Mouse (Mus musculus) central nervous system, embryonic 11.5 days (tissue): ENCODE measurements around the gene Agk. TPM values are rescaled to one million over a fixed set of nuclear protein-coding genes. Genes with fewer than 3 reads are reported as not detected.

Source experiments
- polyA plus RNA-seq: library from polyadenylated mRNA; depleted of rRNA; stranded (reverse); fragments of >200 nt; gene quantifications from 2 replicates; pipeline ENCODE4 v1.2.3, GENCODE M21; 2012; rRNA removed

Gene Agk
- 23.9 and 25.1 TPM in 2 replicates for polyA plus RNA-seq

DNA sequence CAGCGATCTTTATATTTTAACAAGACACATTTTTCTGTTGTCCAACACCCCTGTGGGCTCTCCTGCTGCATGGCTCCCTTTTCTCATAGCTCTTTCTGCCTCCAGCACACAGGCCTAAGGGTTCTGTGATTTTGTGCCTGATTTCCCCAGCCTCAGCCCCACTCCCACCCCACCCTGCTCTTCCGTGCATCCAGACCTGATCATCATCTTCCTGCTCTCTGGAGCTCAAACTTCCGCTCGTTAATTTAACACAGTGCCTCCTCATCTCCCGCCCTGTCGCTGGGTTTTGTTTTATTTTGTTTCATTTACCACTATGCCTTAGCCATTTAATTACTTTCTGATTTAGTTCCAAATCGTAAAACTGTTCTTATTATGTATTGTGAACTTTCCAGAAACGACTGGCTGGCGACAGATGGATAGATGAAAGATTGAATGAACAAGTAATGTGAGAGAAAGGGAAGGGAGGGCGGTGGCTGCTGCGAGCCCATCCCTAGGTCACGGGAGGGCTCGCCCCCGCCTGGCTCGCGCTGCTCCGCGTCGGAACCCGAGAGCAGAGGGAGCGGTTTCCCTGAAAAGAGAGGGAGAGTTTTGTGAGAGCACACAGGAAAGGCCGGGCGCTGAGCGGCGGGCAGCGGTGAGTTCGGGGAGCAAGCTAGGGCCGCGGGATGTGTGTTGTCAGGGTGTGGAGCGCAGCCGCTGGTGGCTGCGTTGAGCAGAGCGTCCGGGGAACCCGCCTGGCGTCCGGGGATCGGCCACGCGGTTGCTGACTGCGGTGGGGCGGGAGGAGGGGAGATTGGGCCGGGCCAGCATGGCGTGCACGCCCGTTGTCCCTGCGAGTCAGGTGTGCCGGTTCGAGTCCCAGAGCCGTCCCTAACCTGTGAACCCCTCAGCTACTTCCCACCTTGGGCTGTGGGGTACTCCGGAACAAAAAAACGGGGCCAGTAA, at the start of gene Agk:
TSS of gene Agk (plus strand) at position 276 of the 945 bp plus-strand sequence.

GRCm38 (mm10) chr6:40436047-40436483, 111.1 kb downstream of the Agk start, which contains the start of gene E330009J07Rik:
Gene E330009J07Rik (minus strand): TSS chr6:40436135.

GRCm38 (mm10) chr6:40438936-40439335, 114.0 kb downstream of the Agk start, which contains the start of gene Wee2:
Gene Wee2 (plus strand): TSS chr6:40439088.

Other genes with a start within 250 kb of the Agk start
- gene E330009J07Rik, start 111.0 kb downstream of the Agk start, polyA plus RNA-seq = 10.6 and 12.1 TPM in 2 replicates
- 0.04 and 0.08 TPM in 2 replicates for gene Wee2, start 113.9 kb downstream of the Agk start, polyA plus RNA-seq
- gene Ssbp1, start 146.2 kb downstream of the Agk start, polyA plus RNA-seq = 133 and 140 TPM in 2 replicates
- gene Tas2r137, start 166.1 kb downstream of the Agk start, polyA plus RNA-seq = 0.06 and 0.16 TPM in 2 replicates
- 0.18 and 0.63 TPM in 2 replicates for gene Tas2r108, start 168.4 kb downstream of the Agk start, polyA plus RNA-seq
- not detected in 2 replicates for gene Prss37, start 194.3 kb downstream of the Agk start, polyA plus RNA-seq
- not detected in 2 replicates for gene Olfr461, start 229.9 kb downstream of the Agk start, polyA plus RNA-seq
- gene Olfr460, start 244.3 kb downstream of the Agk start, polyA plus RNA-seq = 0.06 and 0.10 TPM in 2 replicates